Mouse (Mus musculus) liver, embryonic 14.5 days (tissue): ENCODE measurements at regions not wholly inside any gene's neighbourhood (a gene's known extent, or its start where the extent isn't known, plus 50 kb on each side); places are given as distances from the start of the nearest gene placed in this dataset.

Experiments
- ATAC-seq: fragments of 200-750 bp; cut with Nextera tagmentation; 2 replicates; pipeline ENCODE4 v1.8.0; 2017; ENCODE audit warnings: moderate number of reproducible peaks, mild to moderate bottlenecking, moderate library complexity; ENCODE audit not compliant: insufficient read depth
- DNase-seq, 3 experiments: peaks; one replicate each; pipeline ENCODE4 v3.0.0-alpha.2; 2012 to 2013; ENCODE audit warnings: low read depth in 3 of 3, low spot score in 3 of 3
- H3K27ac ChIP-seq: fragments of 300-500 bp; sonication (generic); 2 replicates; pipeline ENCODE4 v1.5.1; 2014; ENCODE audit warnings: moderate library complexity, mild to moderate bottlenecking, control low read depth, inconsistent platforms
- H3K27me3 ChIP-seq: fragments of 300-500 bp; sonication (generic); 2 replicates; pipeline ENCODE4 v1.6.1; 2014; ENCODE audit warnings: mild to moderate bottlenecking, low read length, moderate library complexity; ENCODE audit not compliant: control insufficient read depth, insufficient read depth
- H3K36me3 ChIP-seq: fragments of 300-500 bp; sonication (generic); replicated peaks from 2 replicates; pipeline ENCODE4 v1.6.1; 2014; ENCODE audit warnings: low read depth; ENCODE audit not compliant: control insufficient read depth, insufficient read depth
- H3K4me1 ChIP-seq, 2 experiments: fragments of 200-500 bp in 1 of 2; fragments of 300-500 bp in 1 of 2; sonication (generic) in 1 of 2; replicated peaks; 2 replicates each; pipeline ENCODE4 v1.6.1; 2012 to 2014; ENCODE audit warnings: antibody characterized with exemption in 1 of 2, inconsistent platforms in 1 of 2, low read length in 1 of 2; ENCODE audit not compliant: control insufficient read depth in 2 of 2, insufficient read depth in 2 of 2
- H3K4me2 ChIP-seq: fragments of 300-500 bp; sonication (generic); 2 replicates; pipeline ENCODE4 v1.6.1; 2014; ENCODE audit warnings: low read depth, mild to moderate bottlenecking, control low read depth, moderate library complexity
- H3K4me3 ChIP-seq, 2 experiments: fragments of 200-500 bp in 1 of 2; fragments of 300-500 bp in 1 of 2; sonication (generic) in 1 of 2; 2 replicates each; pipeline ENCODE4 v1.5.1; 2012 to 2014; ENCODE audit warnings: low read depth in 2 of 2, low read length in 2 of 2, mild to moderate bottlenecking in 2 of 2, control low read depth in 1 of 2, inconsistent platforms in 1 of 2, moderate library complexity in 1 of 2; ENCODE audit not compliant: insufficient read depth in 1 of 2
- H3K9ac ChIP-seq: fragments of 300-500 bp; sonication (generic); replicated peaks from 2 replicates; pipeline ENCODE4 v1.6.1; 2014; ENCODE audit warnings: mild to moderate bottlenecking, control low read depth, moderate library complexity
- H3K9me3 ChIP-seq: fragments of 300-500 bp; sonication (generic); 2 replicates; pipeline ENCODE4 v1.6.1; 2016; ENCODE audit warnings: low read length, mixed read lengths; ENCODE audit not compliant: control insufficient read depth
- CTCF ChIP-seq: IDR thresholded peaks from 2 replicates; pipeline ENCODE4 v1.5.1; 2016; ENCODE audit warnings: antibody characterized with exemption, low read depth, control low read depth
- EP300 ChIP-seq: IDR thresholded peaks from 2 replicates; pipeline ENCODE4 v1.6.1; 2016; ENCODE audit warnings: antibody characterized with exemption, low read depth
- WGBS: fragments of 180-500 bp; shearing (Covaris S2); extraction: QIAGEN DNeasy Blood & Tissue Kit; methylation state at CpG from one replicate; pipeline ENCODE4 v1.1.7; 2014; ENCODE audit not compliant: insufficient replicate concordance; 5-methylcytosine and 5-hydroxymethylcytosine counted together

DNA sequence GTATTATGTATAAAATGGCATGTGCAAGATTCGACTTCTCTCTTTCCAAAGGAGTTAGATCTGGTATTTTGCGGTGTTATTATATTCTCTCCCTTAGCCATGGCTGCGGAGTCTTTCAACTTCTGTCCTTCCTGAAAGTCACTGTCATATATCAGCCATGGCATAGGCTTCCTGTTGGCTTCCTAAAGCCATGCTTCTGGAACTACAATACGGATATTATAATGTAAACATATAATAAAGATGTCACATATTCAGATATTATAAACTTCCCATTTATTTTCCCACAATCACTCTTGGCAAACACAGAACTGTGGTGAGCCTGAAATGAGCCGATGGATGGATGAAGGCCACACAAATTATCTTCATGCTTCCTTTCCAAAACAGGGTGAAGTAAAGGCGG is 240.8 kb downstream of the Basp1 start:
- no peak overlapping the region for H3K4me2 ChIP-seq
- no peaks in the 10 kb centered on the region for H3K9me3 ChIP-seq
- TF ChIP-seq EP300, result no peak
- no peak for TF ChIP-seq CTCF
- no peak overlapping the region for H3K9ac ChIP-seq
- 54% methylated on average over 6 of the region's 6 CpGs for WGBS
- no peak for DNase-seq
- ATAC-seq, result no peak
- H3K27ac ChIP-seq, result no peak overlapping the region
- no peak overlapping the region for H3K4me3 ChIP-seq
- H3K27me3 ChIP-seq, result no peaks in the 10 kb centered on the region
- H3K4me1 ChIP-seq, result no peaks in the 10 kb centered on the region
- H3K36me3 ChIP-seq, result no peaks in the 10 kb centered on the region

DNA sequence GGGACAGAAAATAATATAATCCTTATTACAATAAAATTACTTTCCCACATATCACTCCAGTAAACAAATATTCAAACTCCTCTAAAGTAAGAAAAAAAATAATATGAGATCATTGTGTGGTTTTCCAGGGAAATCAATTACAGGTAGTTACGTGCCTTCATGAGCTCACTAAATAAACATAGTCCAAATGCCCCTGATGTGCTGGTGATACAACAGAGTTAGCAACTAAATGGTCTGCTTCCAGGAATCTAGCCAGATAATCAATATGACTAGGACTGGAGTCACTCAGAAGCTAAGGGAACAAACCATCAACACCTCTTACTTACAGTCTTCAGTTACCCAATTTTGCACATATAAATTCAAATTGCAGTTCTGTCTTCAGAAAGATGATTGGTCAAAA is 267.2 kb downstream of the Basp1 start:
- DNase-seq (no peak), ATAC-seq (no peak)
- 61% methylated on average over 1 of the region's 1 CpGs for WGBS
- Histone ChIP-seq H3K9me3 (no peaks in the 10 kb centered on the region), H3K9ac (no peak overlapping the region), H3K4me1 (no peaks in the 10 kb centered on the region), H3K4me3 (no peak overlapping the region), H3K27ac (no peak overlapping the region), H3K4me2 (no peak overlapping the region), H3K36me3 (no peaks in the 10 kb centered on the region), H3K27me3 (no peaks in the 10 kb centered on the region)
- TF ChIP-seq EP300, result no peak
- no peak for TF ChIP-seq CTCF

DNA sequence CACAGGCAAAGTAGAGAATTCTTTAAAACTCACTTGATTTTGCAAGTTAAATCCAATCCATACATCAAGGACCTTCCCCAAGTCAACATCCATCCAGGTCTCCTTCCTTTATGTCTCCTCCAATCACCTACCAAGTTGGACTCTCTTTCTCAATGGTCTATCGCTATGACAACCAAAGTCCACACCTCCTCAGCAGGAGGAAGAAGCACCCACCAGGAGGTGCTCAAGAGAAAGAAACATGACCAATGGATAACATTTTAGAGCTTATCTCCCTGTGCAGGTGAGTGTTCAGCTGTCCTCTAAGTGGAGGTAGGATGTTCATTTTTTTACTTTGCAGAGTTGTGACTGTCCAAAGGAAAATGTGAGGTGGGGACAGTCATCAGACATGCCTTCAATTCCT is 269.3 kb downstream of the Basp1 start:
- no peak overlapping the region for H3K4me2 ChIP-seq
- no peak overlapping the region for H3K9ac ChIP-seq
- H3K4me3 ChIP-seq, result no peak overlapping the region
- no peak overlapping the region for H3K27ac ChIP-seq
- TF ChIP-seq EP300 (no peak), CTCF (no peak)
- H3K36me3 ChIP-seq, result no peaks in the 10 kb centered on the region
- ATAC-seq (no peak), DNase-seq (no peak)
- H3K27me3 ChIP-seq, result no peaks in the 10 kb centered on the region
- no peaks in the 10 kb centered on the region for H3K9me3 ChIP-seq
- no peaks in the 10 kb centered on the region for H3K4me1 ChIP-seq
- 50% methylated on average over 1 of the region's 1 CpGs for WGBS

DNA sequence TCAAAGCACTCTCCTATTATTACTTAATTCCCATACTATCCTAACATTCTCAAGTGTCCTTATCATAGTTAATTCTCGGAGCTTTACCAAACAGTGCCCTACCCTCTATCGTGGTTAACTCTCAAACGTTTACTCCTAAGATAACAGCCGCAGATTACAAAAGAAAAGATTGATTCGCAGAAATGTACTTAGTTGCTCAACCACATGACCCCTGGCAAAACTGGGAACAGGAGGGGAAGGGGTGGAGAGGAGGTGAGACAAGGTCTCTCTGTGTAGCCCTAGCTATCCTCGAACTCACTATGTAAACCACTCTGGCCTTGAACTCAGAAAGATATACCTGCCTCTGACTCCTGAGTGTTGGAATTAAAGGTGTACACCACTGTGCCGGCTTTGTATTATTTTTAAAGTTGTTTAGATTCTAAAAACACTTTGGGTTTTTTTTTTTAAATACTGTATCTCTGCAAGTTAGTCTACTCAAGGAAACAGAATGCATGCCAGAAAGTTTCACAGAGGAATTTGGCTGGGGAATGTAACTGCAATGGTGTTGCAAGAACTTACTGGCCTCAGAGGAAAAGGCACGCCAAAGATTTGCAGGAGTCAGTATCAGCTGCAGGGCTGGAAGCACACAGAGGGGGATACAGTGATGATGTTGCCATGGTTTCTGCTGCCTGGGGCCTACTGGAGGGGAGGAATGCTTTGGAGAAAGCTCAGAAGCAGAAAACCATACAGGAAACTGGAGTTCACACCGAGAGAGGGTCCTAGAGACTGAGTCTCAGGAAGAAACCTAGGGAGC is 273.0 kb downstream of the Basp1 start:
- DNase-seq, result no peak
- Histone ChIP-seq H3K27ac (no peak overlapping the region), H3K27me3 (no peaks in the 10 kb centered on the region), H3K4me1 (no peaks in the 10 kb centered on the region), H3K36me3 (no peaks in the 10 kb centered on the region), H3K4me3 (no peak overlapping the region), H3K9ac (no peak overlapping the region), H3K4me2 (no peak overlapping the region), H3K9me3 (no peaks in the 10 kb centered on the region)
- WGBS, result 47% methylated on average over 9 of the region's 9 CpGs
- TF ChIP-seq CTCF, result no peak
- no peak for TF ChIP-seq EP300
- no peak for ATAC-seq

DNA sequence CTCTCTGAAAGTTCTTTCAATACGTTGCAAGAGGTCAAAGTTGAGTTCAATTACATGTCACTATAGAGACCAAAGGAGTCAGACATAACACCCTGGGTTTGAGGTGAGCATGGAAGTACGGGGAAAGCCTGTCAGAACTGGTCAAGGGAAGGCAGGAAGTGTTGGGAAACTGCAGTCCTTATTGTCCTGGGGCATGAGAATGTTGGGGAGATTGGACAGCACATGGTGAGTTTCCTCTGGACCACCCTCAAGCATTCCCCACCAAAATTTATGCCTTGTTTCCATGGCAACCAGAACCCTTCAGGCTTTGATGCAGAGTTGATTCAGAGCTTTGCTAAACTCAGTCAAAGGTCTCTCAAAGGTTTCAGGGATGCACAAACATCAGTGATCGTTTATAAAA is 276.5 kb downstream of the Basp1 start:
- Histone ChIP-seq H3K9ac (no peak overlapping the region), H3K4me2 (no peak overlapping the region), H3K4me1 (no peaks in the 10 kb centered on the region), H3K36me3 (no peaks in the 10 kb centered on the region), H3K27me3 (no peaks in the 10 kb centered on the region), H3K4me3 (no peak overlapping the region), H3K27ac (no peak overlapping the region), H3K9me3 (no peaks in the 10 kb centered on the region)
- ATAC-seq (no peak), DNase-seq (no peak)
- 36% methylated on average over 3 of the region's 3 CpGs for WGBS
- TF ChIP-seq CTCF (no peak), EP300 (no peak)
